Mouse (Mus musculus) liver, adult (tissue): ENCODE measurements at regions not wholly inside any gene's neighbourhood (a gene's known extent, or its start where the extent isn't known, plus 50 kb on each side); places are given as distances from the start of the nearest gene placed in this dataset.

ENCODE experiments used
- GATA4 ChIP-seq: IDR thresholded peaks from 2 replicates; pipeline ENCODE4 v1.6.1; 2014; ENCODE audit warnings: mild to moderate bottlenecking, low read length; ENCODE audit not compliant: insufficient replicate concordance

GRCm38 (mm10) chr5:64610562-64611405 lies 192.4 kb upstream of the Klf3 start:
- no peak for TF ChIP-seq GATA4

GRCm38 (mm10) chr5:64612017-64612416 lies 191.2 kb upstream of the Klf3 start:
- no peak for TF ChIP-seq GATA4

- TF ChIP-seq GATA4, result no peak
These were observed 189.5 kb upstream of the Klf3 start for GRCm38 (mm10) chr5:64613696-64614095.

- no peak for TF ChIP-seq GATA4
These were observed 185.1 kb upstream of the Klf3 start for GRCm38 (mm10) chr5:64618126-64618525.

GRCm38 (mm10) chr5:64619752-64620151 lies 183.4 kb upstream of the Klf3 start:
- no peak for TF ChIP-seq GATA4

- TF ChIP-seq GATA4, result no peak
These were observed 182.5 kb upstream of the Klf3 start for GRCm38 (mm10) chr5:64620726-64621125.

GRCm38 (mm10) chr5:64621386-64621785 lies 181.8 kb upstream of the Klf3 start:
- no peak for TF ChIP-seq GATA4

- TF ChIP-seq GATA4, result no peak
These were observed 179.5 kb upstream of the Klf3 start for GRCm38 (mm10) chr5:64623653-64624052.

GRCm38 (mm10) chr5:64624205-64624604 lies 179.0 kb upstream of the Klf3 start:
- TF ChIP-seq GATA4, result no peak

- TF ChIP-seq GATA4, result no peak
These were observed 177.8 kb upstream of the Klf3 start for GRCm38 (mm10) chr5:64625421-64625820.

GRCm38 (mm10) chr5:64625841-64626298 lies 177.3 kb upstream of the Klf3 start:
- no peak for TF ChIP-seq GATA4

GRCm38 (mm10) chr5:64626351-64626750 lies 176.8 kb upstream of the Klf3 start:
- TF ChIP-seq GATA4, result no peak

- no peak for TF ChIP-seq GATA4
These were observed 172.6 kb upstream of the Klf3 start for GRCm38 (mm10) chr5:64630582-64630981.

GRCm38 (mm10) chr5:64632171-64632570 lies 171.0 kb upstream of the Klf3 start:
- no peak for TF ChIP-seq GATA4

GRCm38 (mm10) chr5:64634008-64634407 lies 169.2 kb upstream of the Klf3 start:
- TF ChIP-seq GATA4, result no peak

GRCm38 (mm10) chr5:64634721-64635120 lies 168.5 kb upstream of the Klf3 start:
- TF ChIP-seq GATA4, result no peak

- TF ChIP-seq GATA4, result no peak
These were observed 166.9 kb upstream of the Klf3 start for GRCm38 (mm10) chr5:64636301-64636700.
